Mouse (Mus musculus) erythroblast, embryonic 14.5 days (primary cell): ENCODE data around the gene Resf1. TPM values are rescaled to one million over a fixed set of nuclear protein-coding genes. Genes with fewer than 3 reads are reported as not detected.
A peak's percentile ranks its signal among the peaks of the same experiment; 100 is the strongest.

Experiments
- H3K27me3 ChIP-seq: 2 replicates; pipeline ENCODE4 v1.6.1; 2012; ENCODE audit warnings: inconsistent platforms; ENCODE audit not compliant: control insufficient read depth
- H3K36me3 ChIP-seq: 2 replicates; pipeline ENCODE4 v1.6.1; 2012; ENCODE audit warnings: mild to moderate bottlenecking, inconsistent platforms; ENCODE audit not compliant: control insufficient read depth
- H3K4me1 ChIP-seq: 2 replicates; pipeline ENCODE4 v1.6.1; 2012; ENCODE audit warnings: inconsistent platforms; ENCODE audit not compliant: control insufficient read depth
- H3K4me3 ChIP-seq: replicated peaks from 2 replicates; pipeline ENCODE3; 2012; ENCODE audit warnings: moderate library complexity, mild to moderate bottlenecking, inconsistent platforms
- H3K9me3 ChIP-seq: 2 replicates; pipeline ENCODE4 v1.6.1; 2012; ENCODE audit warnings: low read length, inconsistent platforms, mixed read lengths; ENCODE audit not compliant: control insufficient read depth
- GATA1 ChIP-seq: IDR thresholded peaks from 2 replicates; pipeline ENCODE4 v1.6.1; 2012; ENCODE audit warnings: low read length, inconsistent platforms, mixed read lengths
- TAL1 ChIP-seq: IDR thresholded peaks from 3 replicates; pipeline ENCODE4 v1.6.1; 2012; ENCODE audit warnings: low read length, inconsistent platforms, mixed read lengths
- polyA plus RNA-seq: library from polyadenylated mRNA; stranded (reverse); fragments of >175 nt; gene quantifications from 2 replicates; pipeline ENCODE4 v1.2.3, GENCODE M21; 2012

Resf1 gene
- polyA plus RNA-seq, 1 experiment, result 0.28 TPM

GRCm38 (mm10) chr6:149307801-149308200, 1.4 kb upstream of the Resf1 start:
- TF ChIP-seq TAL1, result no peak
- TF ChIP-seq GATA1, result no peak
- no peaks in the 10 kb centered on the region for H3K27me3 ChIP-seq
- H3K36me3 ChIP-seq, result peaks cover 24% of the 10 kb centered on the region
- peaks cover 14% of the 10 kb centered on the region for H3K9me3 ChIP-seq
- no peak overlapping the region for H3K4me3 ChIP-seq
- peaks cover 44% of the 10 kb centered on the region for H3K4me1 ChIP-seq

- TF ChIP-seq TAL1, result no peak
- TF ChIP-seq GATA1, result no peak
- H3K27me3 ChIP-seq, result no peaks in the 10 kb centered on the region
- H3K4me1 ChIP-seq, result peaks cover 55% of the 10 kb centered on the region
- peaks cover 47% of the 10 kb centered on the region for H3K36me3 ChIP-seq
- H3K4me3 ChIP-seq, result peak overlapping the region; percentile 93
- peaks cover 14% of the 10 kb centered on the region for H3K9me3 ChIP-seq
These were observed 1.0 kb downstream of the Resf1 start for GRCm38 (mm10) chr6:149310226-149310625.

- Histone ChIP-seq H3K36me3 (peaks cover 55% of the 10 kb centered on the region), H3K4me1 (peaks cover 55% of the 10 kb centered on the region), H3K27me3 (no peaks in the 10 kb centered on the region), H3K4me3 (peak overlapping the region; percentile 93), H3K9me3 (peaks cover 14% of the 10 kb centered on the region)
- no peak for TF ChIP-seq TAL1
- TF ChIP-seq GATA1, result no peak; the same call in 1 of the 2 replicates
These were observed 1.8 kb downstream of the Resf1 start for GRCm38 (mm10) chr6:149311044-149311443.

GRCm38 (mm10) chr6:149311778-149312177, 2.6 kb downstream of the Resf1 start:
- peaks cover 55% of the 10 kb centered on the region for H3K4me1 ChIP-seq
- no peak for TF ChIP-seq GATA1
- no peak for TF ChIP-seq TAL1
- no peaks in the 10 kb centered on the region for H3K27me3 ChIP-seq
- H3K4me3 ChIP-seq, result peak overlapping the region; percentile 41
- peaks cover 14% of the 10 kb centered on the region for H3K9me3 ChIP-seq
- H3K36me3 ChIP-seq, result peaks cover 62% of the 10 kb centered on the region

GRCm38 (mm10) chr6:149312221-149312620, 3.0 kb downstream of the Resf1 start:
- Histone ChIP-seq H3K9me3 (peaks cover 12% of the 10 kb centered on the region), H3K36me3 (peaks cover 66% of the 10 kb centered on the region), H3K4me3 (peak overlapping the region; percentile 41), H3K27me3 (no peaks in the 10 kb centered on the region), H3K4me1 (peaks cover 52% of the 10 kb centered on the region)
- TF ChIP-seq TAL1 (no peak), GATA1 (no peak)

- Histone ChIP-seq H3K36me3 (peaks cover 87% of the 10 kb centered on the region), H3K9me3 (no peaks in the 10 kb centered on the region), H3K4me1 (peaks cover 35% of the 10 kb centered on the region), H3K4me3 (no peak overlapping the region), H3K27me3 (no peaks in the 10 kb centered on the region)
- TF ChIP-seq TAL1, result no peak
- TF ChIP-seq GATA1, result no peak
These were observed 5.7 kb downstream of the Resf1 start for GRCm38 (mm10) chr6:149314918-149315317.

- TF ChIP-seq TAL1 (no peak), GATA1 (no peak)
- H3K9me3 ChIP-seq, result peaks cover 10% of the 10 kb centered on the region
- H3K4me3 ChIP-seq, result no peak overlapping the region
- H3K36me3 ChIP-seq, result peaks cover 90% of the 10 kb centered on the region
- H3K4me1 ChIP-seq, result peaks cover 16% of the 10 kb centered on the region
- no peaks in the 10 kb centered on the region for H3K27me3 ChIP-seq
These were observed 14.5 kb downstream of the Resf1 start for GRCm38 (mm10) chr6:149323523-149324241.

GRCm38 (mm10) chr6:149324242-149324633, 15.0 kb downstream of the Resf1 start:
- TF ChIP-seq TAL1, result no peak
- no peak overlapping the region for H3K4me3 ChIP-seq
- peaks cover 16% of the 10 kb centered on the region for H3K4me1 ChIP-seq
- peaks cover 90% of the 10 kb centered on the region for H3K36me3 ChIP-seq
- H3K9me3 ChIP-seq, result peaks cover 10% of the 10 kb centered on the region
- no peaks in the 10 kb centered on the region for H3K27me3 ChIP-seq

- Histone ChIP-seq H3K27me3 (no peaks in the 10 kb centered on the region), H3K4me1 (no peaks in the 10 kb centered on the region), H3K4me3 (no peak overlapping the region), H3K9me3 (peaks cover 8% of the 10 kb centered on the region), H3K36me3 (peaks cover 89% of the 10 kb centered on the region)
- TF ChIP-seq GATA1 (no peak), TAL1 (no peak)
These were observed 19.9 kb downstream of the Resf1 start for GRCm38 (mm10) chr6:149329071-149329470.

GRCm38 (mm10) chr6:149330332-149330731, 21.1 kb downstream of the Resf1 start:
- no peak overlapping the region for H3K4me3 ChIP-seq
- H3K9me3 ChIP-seq, result peaks cover 8% of the 10 kb centered on the region
- H3K36me3 ChIP-seq, result peaks cover 91% of the 10 kb centered on the region
- TF ChIP-seq TAL1, result no peak
- no peak for TF ChIP-seq GATA1
- H3K4me1 ChIP-seq, result no peaks in the 10 kb centered on the region
- H3K27me3 ChIP-seq, result no peaks in the 10 kb centered on the region
